Mouse (Mus musculus): ENCODE measurements around the gene Kcnn4. TPM values are rescaled to one million over a fixed set of nuclear protein-coding genes. Genes with fewer than 3 reads are reported as not detected.

The Kcnn4 gene
- polyA plus RNA-seq, 1 experiment from 2014 or later, result 1.9 TPM

DNA sequence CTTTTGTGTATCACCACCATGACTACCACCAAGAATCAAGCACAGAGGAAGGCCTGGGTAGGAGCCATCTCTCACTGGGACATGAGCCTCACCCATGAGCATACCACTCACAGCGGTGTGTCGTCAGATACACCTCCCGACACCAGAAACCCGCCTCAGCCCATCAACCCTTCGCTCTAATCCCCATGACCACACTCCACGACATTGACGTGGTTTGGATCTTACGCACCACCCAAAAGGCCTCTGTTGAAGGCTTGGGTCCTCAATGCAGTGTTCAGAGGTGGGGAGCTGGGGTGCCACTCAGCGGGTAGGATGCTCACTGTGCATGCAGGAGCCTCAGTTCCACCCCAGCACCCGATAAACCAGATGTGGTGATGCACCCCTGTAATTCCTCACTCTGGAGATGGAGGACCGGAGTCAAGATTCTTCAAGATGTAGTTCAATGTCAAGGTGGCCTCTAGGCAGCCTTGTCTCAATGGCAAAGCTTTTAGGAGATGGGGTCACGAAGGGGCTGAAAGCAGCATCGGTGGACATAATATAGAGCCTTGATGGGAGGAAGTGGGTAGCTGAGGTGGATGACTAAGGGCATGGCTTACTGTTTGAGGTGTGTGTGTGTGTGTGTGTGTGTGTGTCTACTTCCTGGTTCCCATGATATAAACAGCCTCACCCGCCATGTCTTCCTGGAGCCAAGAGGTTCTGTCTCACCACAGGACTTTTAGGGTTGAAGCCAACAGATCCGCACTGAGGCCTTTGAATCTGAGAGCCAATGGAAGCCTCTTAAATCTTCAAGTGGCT is 60.7 kb downstream of the Kcnn4 start:
- no peak overlapping the region for H3K4me2 ChIP-seq
- peaks cover 20% of the 10 kb centered on the region for H3K27me3 ChIP-seq
- no peak overlapping the region for H3K9ac ChIP-seq
- no peak overlapping the region for H3K27ac ChIP-seq
- no peaks in the 10 kb centered on the region for H3K36me3 ChIP-seq
- ATAC-seq (ENCODE audit: insufficient number of reproducible peaks, insufficient read depth, low FRiP score, low TSS enrichment, low read depth), result no peak
- H3K4me1 ChIP-seq, result no peaks in the 10 kb centered on the region
- H3K4me3 ChIP-seq, result no peak overlapping the region
- 94% methylated on average over 15 of the region's 15 CpGs for WGBS
- 0 out of 2 replicates have a peak, but pooled peaks cover 4% of the 10 kb centered on the region for H3K9me3 ChIP-seq

DNA sequence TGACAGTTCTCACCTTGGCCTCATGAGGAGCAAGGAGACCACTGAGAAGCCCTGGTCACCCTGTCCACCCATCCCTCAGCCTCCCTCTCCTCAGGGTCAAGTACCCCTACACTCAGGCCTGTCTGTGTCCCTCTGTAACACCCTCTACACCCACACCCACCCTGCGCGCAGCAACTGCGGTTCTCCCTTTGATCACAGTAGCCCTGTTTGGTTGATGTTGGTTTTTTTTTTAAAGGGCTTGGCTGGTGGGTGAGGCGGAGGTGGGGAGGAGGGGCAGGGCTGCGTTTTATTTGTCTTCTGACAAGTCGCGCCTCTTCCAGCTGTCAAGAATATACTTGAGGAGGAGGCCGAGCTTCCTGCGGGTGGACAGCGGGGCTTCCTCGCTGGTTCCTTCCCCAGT is 61.6 kb downstream of the Kcnn4 start:
- no peak for ATAC-seq (ENCODE audit: insufficient number of reproducible peaks, insufficient read depth, low FRiP score, low TSS enrichment, low read depth)
- Histone ChIP-seq H3K9ac (no peak overlapping the region), H3K4me1 (no peaks in the 10 kb centered on the region), H3K27ac (no peak overlapping the region), H3K36me3 (no peaks in the 10 kb centered on the region), H3K4me2 (no peak overlapping the region), H3K4me3 (no peak overlapping the region), H3K9me3 (0 out of 2 replicates have a peak, but pooled peaks cover 4% of the 10 kb centered on the region), H3K27me3 (peaks cover 20% of the 10 kb centered on the region)
- 68% methylated on average over 11 of the region's 11 CpGs for WGBS

DNA sequence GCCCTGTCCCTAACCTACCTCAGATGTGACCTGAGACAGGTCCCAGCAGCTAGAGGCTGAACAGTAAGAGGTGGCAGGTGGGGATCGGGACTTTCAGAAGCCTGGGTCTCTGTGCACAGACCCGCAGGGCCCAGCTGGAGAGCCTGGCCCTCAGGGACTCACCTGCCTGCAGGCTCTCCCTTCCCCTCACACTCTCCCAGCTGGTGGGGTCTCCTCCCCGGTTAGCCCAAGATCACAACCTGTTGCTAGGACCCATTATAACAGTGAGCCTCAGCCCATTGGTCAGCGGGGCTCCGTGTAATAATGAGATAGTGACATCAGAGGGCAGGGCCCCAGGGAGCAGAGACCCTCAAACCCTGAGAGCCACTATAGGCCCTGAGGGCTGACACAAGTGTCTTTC is 65.2 kb downstream of the Kcnn4 start:
- 74% methylated on average over 5 of the region's 5 CpGs for WGBS
- H3K27me3 ChIP-seq, result peaks cover 20% of the 10 kb centered on the region
- 0 out of 2 replicates have a peak, but pooled peaks cover 2% of the 10 kb centered on the region for H3K4me1 ChIP-seq
- H3K9ac ChIP-seq, result no peak overlapping the region
- no peak overlapping the region for H3K4me2 ChIP-seq
- H3K9me3 ChIP-seq, result 0 out of 2 replicates have a peak, but pooled peaks cover 4% of the 10 kb centered on the region
- no peak overlapping the region for H3K27ac ChIP-seq
- no peaks in the 10 kb centered on the region for H3K36me3 ChIP-seq
- no peak for ATAC-seq (ENCODE audit: insufficient number of reproducible peaks, insufficient read depth, low FRiP score, low TSS enrichment, low read depth)
- H3K4me3 ChIP-seq, result no peak overlapping the region

Small RNAs within 50 kb of the gene (microRNA-seq; reads per million reads assigned to microRNA genes)
- gene Gm27592, result not detected

Other genes starting within 250 kb of the Kcnn4 start
- 18.8 and 21.9 TPM in 2 replicates for gene Zfp235, start 236.1 kb upstream of the Kcnn4 start, polyA plus RNA-seq (2015; fragmentation: Nextera tagmentation; extraction: Ambion mirVana)
- gene Zfp114, start 195.2 kb upstream of the Kcnn4 start, polyA plus RNA-seq (2015; fragmentation: Nextera tagmentation; extraction: Ambion mirVana), result 7.2 and 9.4 TPM in 2 replicates
- 10.8 and 12.4 TPM in 2 replicates for gene Zfp111, start 158.8 kb upstream of the Kcnn4 start, polyA plus RNA-seq (2015; fragmentation: Nextera tagmentation; extraction: Ambion mirVana)
- gene Zfp109, start 132.7 kb upstream of the Kcnn4 start, polyA plus RNA-seq (2015; fragmentation: Nextera tagmentation; extraction: Ambion mirVana), result 6.1 and 6.4 TPM in 2 replicates
- 5.3 and 6.5 TPM in 2 replicates for gene Zfp108, start 115.5 kb upstream of the Kcnn4 start, polyA plus RNA-seq (2015; fragmentation: Nextera tagmentation; extraction: Ambion mirVana)
- gene Zfp93, start 99.8 kb upstream of the Kcnn4 start, polyA plus RNA-seq (2015; fragmentation: Nextera tagmentation; extraction: Ambion mirVana), result 10.7 and 10.8 TPM in 2 replicates
- 53.8 and 58.5 TPM in 2 replicates for gene Zfp61, start 69.0 kb upstream of the Kcnn4 start, polyA plus RNA-seq (2015; fragmentation: Nextera tagmentation; extraction: Ambion mirVana)
- gene Zfp94, start 53.6 kb upstream of the Kcnn4 start, polyA plus RNA-seq (2015; fragmentation: Nextera tagmentation; extraction: Ambion mirVana), result 14.3 and 18.8 TPM in 2 replicates
- gene Tescl, start 36.3 kb upstream of the Kcnn4 start, polyA plus RNA-seq (2015; fragmentation: Nextera tagmentation; extraction: Ambion mirVana), result 0.25 TPM in 1 of 2 replicates, not detected in the other
- 0.45 and 0.91 TPM in 2 replicates for gene Lypd5, start 21.1 kb upstream of the Kcnn4 start, polyA plus RNA-seq (2015; fragmentation: Nextera tagmentation; extraction: Ambion mirVana)
- gene Smg9, start 29.4 kb downstream of the Kcnn4 start, polyA plus RNA-seq (2015; fragmentation: Nextera tagmentation; extraction: Ambion mirVana), result 21.6 and 27.0 TPM in 2 replicates
- gene Irgc1, start 82.0 kb downstream of the Kcnn4 start, polyA plus RNA-seq (2015; fragmentation: Nextera tagmentation; extraction: Ambion mirVana), result not detected in 2 replicates
- 2.6 and 3.8 TPM in 2 replicates for gene Plaur, start 92.2 kb downstream of the Kcnn4 start, polyA plus RNA-seq (2015; fragmentation: Nextera tagmentation; extraction: Ambion mirVana)
- 6.7 and 7.9 TPM in 2 replicates for gene Cadm4, start 111.8 kb downstream of the Kcnn4 start, polyA plus RNA-seq (2015; fragmentation: Nextera tagmentation; extraction: Ambion mirVana)
- gene Zfp428, start 136.7 kb downstream of the Kcnn4 start, polyA plus RNA-seq (2015; fragmentation: Nextera tagmentation; extraction: Ambion mirVana), result 95.8 and 96.3 TPM in 2 replicates
- 0.53 and 0.89 TPM in 2 replicates for gene AC161166.1, start 142.2 kb downstream of the Kcnn4 start, polyA plus RNA-seq (2015; fragmentation: Nextera tagmentation; extraction: Ambion mirVana)
- gene Irgq, start 160.4 kb downstream of the Kcnn4 start, polyA plus RNA-seq (2015; fragmentation: Nextera tagmentation; extraction: Ambion mirVana), result 9.6 and 10.2 TPM in 2 replicates
- 0.42 TPM in 1 of 2 replicates, not detected in the other for gene Pinlyp, start 175.9 kb downstream of the Kcnn4 start, polyA plus RNA-seq (2015; fragmentation: Nextera tagmentation; extraction: Ambion mirVana)
- 127 and 147 TPM in 2 replicates for gene Xrcc1, start 176.0 kb downstream of the Kcnn4 start, polyA plus RNA-seq (2015; fragmentation: Nextera tagmentation; extraction: Ambion mirVana)
- gene Ethe1, start 217.3 kb downstream of the Kcnn4 start, polyA plus RNA-seq (2015; fragmentation: Nextera tagmentation; extraction: Ambion mirVana), result 24.0 and 26.0 TPM in 2 replicates
- gene Zfp575, start 217.4 kb downstream of the Kcnn4 start, polyA plus RNA-seq (2015; fragmentation: Nextera tagmentation; extraction: Ambion mirVana), result 7.0 and 7.3 TPM in 2 replicates
- 0.37 and 0.65 TPM in 2 replicates for gene Phldb3, start 240.5 kb downstream of the Kcnn4 start, polyA plus RNA-seq (2015; fragmentation: Nextera tagmentation; extraction: Ambion mirVana)

Measured in embryonic facial prominence, embryonic 13.5 days (tissue).